Mouse (Mus musculus) embryonic facial prominence, embryonic 10.5 days (tissue): ENCODE results near the gene Wasf2. TPM values are rescaled to one million over a fixed set of nuclear protein-coding genes. Genes with fewer than 3 reads are reported as not detected.

Source experiments
- DNase-seq: peaks from one replicate; pipeline ENCODE4 v3.0.0-alpha.2; 2017; ENCODE audit warnings: low spot score
- H3K27ac ChIP-seq: fragments of 300-500 bp; sonication (generic); replicated peaks from 2 replicates; pipeline ENCODE4 v1.5.1; 2016; ENCODE audit warnings: mild to moderate bottlenecking
- H3K27me3 ChIP-seq: fragments of 300-500 bp; sonication (generic); replicated peaks from 2 replicates; pipeline ENCODE4 v1.6.1; 2016; ENCODE audit warnings: low read depth, mild to moderate bottlenecking; ENCODE audit not compliant: poor library complexity, severe bottlenecking
- H3K36me3 ChIP-seq: fragments of 300-500 bp; sonication (generic); replicated peaks from 2 replicates; pipeline ENCODE4 v1.6.1; 2016; ENCODE audit warnings: mild to moderate bottlenecking, moderate library complexity
- H3K4me1 ChIP-seq: fragments of 300-500 bp; sonication (generic); 2 replicates; pipeline ENCODE4 v1.6.1; 2016
- H3K4me3 ChIP-seq: fragments of 300-500 bp; sonication (generic); 2 replicates; pipeline ENCODE4 v1.5.1; 2016; ENCODE audit warnings: mild to moderate bottlenecking, moderate library complexity
- H3K9me3 ChIP-seq: fragments of 300-500 bp; sonication (generic); 2 replicates; pipeline ENCODE4 v1.6.1; 2016; ENCODE audit warnings: mild to moderate bottlenecking
- WGBS: fragments of 180-500 bp; shearing (Covaris S2); methylation state at CpG from one replicate; pipeline ENCODE4 v1.1.7; 2016; 5-methylcytosine and 5-hydroxymethylcytosine counted together
- polyA plus RNA-seq: library from polyadenylated mRNA; unstranded; fragments of >200 nt; fragmentation: Nextera tagmentation; extraction: Ambion mirVana; gene quantifications from 2 replicates; pipeline ENCODE4 v1.2.1, GENCODE M21; 2016

Gene Wasf2
- polyA plus RNA-seq, 1 experiment from 2014 or later = 73.0 TPM

DNA sequence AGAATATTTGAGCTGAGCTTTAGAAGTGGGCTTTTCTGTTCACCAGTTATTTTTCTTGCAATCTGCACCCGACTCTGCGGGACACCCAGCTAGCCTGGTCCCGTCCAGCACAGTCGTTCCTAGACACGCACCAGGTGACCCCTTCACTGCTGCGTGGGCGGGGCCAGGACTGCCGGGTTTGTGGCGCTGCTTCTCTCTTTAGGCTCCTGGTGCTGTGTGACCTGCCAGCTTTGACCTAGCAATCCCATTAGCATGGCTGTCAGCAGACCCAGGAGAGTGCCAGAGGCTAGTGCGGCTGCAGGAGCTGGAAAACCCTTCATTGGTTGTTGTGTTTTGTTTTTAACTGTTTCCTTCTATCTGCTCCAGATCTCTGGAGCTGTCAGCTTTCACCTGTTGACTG is 59.1 kb downstream of the Wasf2 start:
- Histone ChIP-seq H3K4me1 (peaks cover 19% of the 10 kb centered on the region), H3K27me3 (no peaks in the 10 kb centered on the region), H3K27ac (no peak overlapping the region), H3K36me3 (peaks cover 97% of the 10 kb centered on the region), H3K4me3 (no peak overlapping the region), H3K9me3 (no peaks in the 10 kb centered on the region)
- WGBS = 71% methylated on average over 10 of the region's 10 CpGs
- no peak for DNase-seq

DNA sequence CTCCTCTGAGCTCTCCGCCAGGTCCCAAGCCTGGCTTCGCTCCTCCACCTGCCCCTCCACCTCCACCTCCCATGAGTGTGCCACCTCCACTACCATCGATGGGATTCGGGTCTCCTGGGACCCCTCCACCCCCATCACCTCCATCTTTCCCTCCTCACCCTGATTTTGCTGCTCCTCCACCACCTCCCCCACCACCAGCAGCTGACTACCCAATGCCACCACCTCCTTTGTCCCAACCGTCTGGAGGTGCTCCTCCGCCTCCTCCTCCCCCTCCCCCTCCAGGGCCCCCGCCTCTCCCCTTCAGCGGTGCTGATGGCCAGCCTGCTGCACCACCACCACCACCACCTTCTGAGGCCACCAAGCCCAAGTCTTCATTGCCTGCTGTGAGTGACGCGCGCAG is 64.2 kb downstream of the Wasf2 start:
- peaks cover 76% of the 10 kb centered on the region for H3K36me3 ChIP-seq

DNA sequence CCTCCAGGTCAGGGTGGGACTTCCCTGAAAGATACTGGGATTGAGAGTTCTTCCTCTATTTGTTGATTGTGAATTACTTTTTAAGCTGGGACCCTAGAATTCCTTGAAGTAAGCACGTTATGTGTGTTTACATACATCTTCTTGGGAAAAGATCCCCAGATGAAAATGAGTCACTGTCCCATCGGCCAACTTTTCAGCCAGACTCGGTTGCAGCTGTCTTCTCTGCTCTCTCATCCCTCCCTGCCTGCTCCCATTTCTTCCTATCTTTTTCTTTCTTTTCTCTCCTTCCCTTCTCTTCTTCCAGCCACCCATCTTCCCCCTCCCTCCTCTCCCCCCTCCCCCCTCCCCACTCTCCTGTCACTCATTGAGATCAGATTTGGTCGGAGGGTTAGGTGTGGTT is 64.7 kb downstream of the Wasf2 start:
- no peaks in the 10 kb centered on the region for H3K9me3 ChIP-seq
- peaks cover 51% of the 10 kb centered on the region for H3K4me1 ChIP-seq
- H3K4me3 ChIP-seq = no peak overlapping the region
- peaks cover 71% of the 10 kb centered on the region for H3K36me3 ChIP-seq
- 74% methylated on average over 4 of the region's 4 CpGs for WGBS
- no peak for DNase-seq
- H3K27ac ChIP-seq = no peak overlapping the region
- H3K27me3 ChIP-seq = no peaks in the 10 kb centered on the region; the same call in 1 of the 2 replicates

More for the DNA sequence above, 64.2 kb downstream of the Wasf2 start:
- Histone ChIP-seq H3K27ac (no peak overlapping the region), H3K4me1 (peaks cover 46% of the 10 kb centered on the region), H3K9me3 (no peaks in the 10 kb centered on the region), H3K27me3 (no peaks in the 10 kb centered on the region; the same call in 1 of the 2 replicates), H3K4me3 (no peak overlapping the region)
- 85% methylated on average over 11 of the region's 11 CpGs for WGBS
- DNase-seq = no peak

DNA sequence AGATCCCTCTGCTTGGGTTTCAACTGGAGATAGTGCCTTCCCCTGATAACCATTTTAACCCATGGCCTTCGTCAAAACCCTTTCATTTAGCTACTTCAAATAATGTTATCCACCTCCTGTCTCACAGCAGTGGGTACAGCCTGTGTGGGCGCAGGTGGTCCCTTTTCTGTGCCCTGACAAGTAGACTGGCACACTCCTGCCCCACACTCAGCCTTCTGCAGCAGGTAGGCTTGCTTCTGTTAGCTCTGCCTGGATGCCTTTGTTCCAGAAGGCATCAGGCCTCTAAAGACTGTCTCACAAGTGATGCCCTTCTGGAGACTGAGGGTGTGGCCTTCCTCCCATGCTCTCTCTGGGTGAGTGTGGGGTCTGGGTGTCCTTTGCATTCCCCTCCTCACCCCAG is 65.8 kb downstream of the Wasf2 start:
- H3K4me3 ChIP-seq = no peak overlapping the region
- H3K9me3 ChIP-seq = no peaks in the 10 kb centered on the region
- peak overlapping the region; percentile 79; the same call in 1 of the 2 replicates for H3K27ac ChIP-seq
- peaks cover 62% of the 10 kb centered on the region for H3K4me1 ChIP-seq
- no peak for DNase-seq
- no peaks in the 10 kb centered on the region; the same call in 1 of the 2 replicates for H3K27me3 ChIP-seq
- H3K36me3 ChIP-seq = peaks cover 60% of the 10 kb centered on the region
- 98% methylated on average over 2 of the region's 2 CpGs for WGBS

DNA sequence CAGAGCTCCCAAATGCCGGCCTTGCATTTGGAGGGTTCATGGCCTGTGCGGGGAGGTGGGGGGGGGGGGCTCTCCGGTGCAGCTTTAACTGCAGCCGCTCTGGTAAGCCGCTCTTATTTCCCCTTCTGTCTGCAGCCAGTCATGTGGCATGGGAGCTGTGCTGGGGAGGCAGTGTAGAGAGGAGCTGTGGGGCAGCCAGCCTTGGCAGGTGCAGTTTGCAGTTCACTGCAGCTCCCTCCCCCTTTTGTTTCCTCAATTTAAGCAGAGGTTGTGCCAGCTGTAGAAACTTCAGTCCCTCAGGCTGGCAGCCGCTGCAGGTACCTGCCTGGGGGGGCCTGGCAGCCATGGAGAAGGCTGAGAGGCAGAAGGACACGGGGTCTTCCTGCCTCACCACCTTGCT is 66.5 kb downstream of the Wasf2 start:
- H3K4me3 ChIP-seq = peak overlapping the region; percentile 18; the same call in 1 of the 2 replicates
- no peaks in the 10 kb centered on the region for H3K9me3 ChIP-seq
- no peak for DNase-seq
- H3K27ac ChIP-seq = peak overlapping the region; percentile 79
- no peaks in the 10 kb centered on the region; the same call in 1 of the 2 replicates for H3K27me3 ChIP-seq
- peaks cover 70% of the 10 kb centered on the region for H3K4me1 ChIP-seq
- WGBS = 32% methylated on average over 7 of the region's 7 CpGs
- H3K36me3 ChIP-seq = peaks cover 52% of the 10 kb centered on the region

DNA sequence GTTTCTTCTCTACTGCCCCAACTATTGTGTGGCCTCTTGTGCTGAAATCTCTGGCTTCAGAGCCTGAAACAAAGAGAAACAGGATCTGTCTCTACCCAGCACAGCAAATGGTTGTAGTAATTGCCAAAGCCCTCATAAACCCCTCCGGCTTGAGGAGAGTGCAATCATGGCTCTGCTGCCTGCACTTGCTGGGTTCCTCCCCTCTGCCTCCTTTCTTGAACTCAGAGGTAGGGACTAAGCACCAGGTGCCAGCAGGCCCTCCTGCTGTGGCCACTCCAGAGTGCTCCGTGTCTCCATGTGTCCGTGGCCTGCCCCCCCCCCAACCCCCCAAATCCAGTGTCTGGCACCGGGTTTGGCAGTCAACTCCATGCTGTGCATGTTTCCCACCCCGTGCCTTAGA is 67.0 kb downstream of the Wasf2 start:
- no peak for DNase-seq
- peaks cover 71% of the 10 kb centered on the region for H3K4me1 ChIP-seq
- 0 out of 2 replicates have a peak overlapping the region, but pooled peaks have one; percentile 6 for H3K4me3 ChIP-seq
- no peaks in the 10 kb centered on the region for H3K9me3 ChIP-seq
- no peaks in the 10 kb centered on the region; the same call in 1 of the 2 replicates for H3K27me3 ChIP-seq
- H3K27ac ChIP-seq = peak overlapping the region; percentile 79
- H3K36me3 ChIP-seq = peaks cover 47% of the 10 kb centered on the region
- WGBS = 16% methylated on average over 5 of the region's 5 CpGs

DNA sequence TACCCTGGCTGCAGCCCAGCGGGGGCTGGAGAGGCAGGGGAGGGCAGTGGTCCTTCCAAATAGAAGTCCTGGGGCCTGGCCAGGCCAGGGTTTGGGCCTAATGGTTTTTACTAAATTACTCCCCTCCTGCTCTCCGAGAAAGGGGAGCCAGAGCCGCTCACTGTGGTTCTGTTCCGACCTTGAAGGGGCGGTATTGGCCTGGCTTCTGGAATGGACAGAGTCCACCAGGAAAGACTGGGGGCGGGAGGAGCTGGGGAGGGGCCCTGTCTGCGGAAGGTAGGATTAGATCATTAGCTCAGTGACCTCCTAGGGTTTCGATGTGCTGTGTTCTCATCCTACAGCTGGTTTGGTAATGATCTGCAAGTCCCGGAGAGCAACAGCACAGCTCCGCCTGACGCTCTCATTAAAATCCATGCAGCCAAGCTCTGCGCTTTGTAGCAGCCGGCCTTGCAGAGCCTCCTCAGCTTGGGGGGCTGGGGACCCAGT is 67.5 kb downstream of the Wasf2 start:
- Histone ChIP-seq H3K27ac (peak overlapping the region; percentile 79), H3K9me3 (no peaks in the 10 kb centered on the region), H3K27me3 (no peaks in the 10 kb centered on the region; the same call in 1 of the 2 replicates), H3K4me1 (peaks cover 71% of the 10 kb centered on the region), H3K4me3 (0 out of 2 replicates have a peak overlapping the region, but pooled peaks have one; percentile 6), H3K36me3 (peaks cover 42% of the 10 kb centered on the region)
- WGBS = 22% methylated on average over 13 of the region's 13 CpGs
- DNase-seq = peak; percentile 50

DNA sequence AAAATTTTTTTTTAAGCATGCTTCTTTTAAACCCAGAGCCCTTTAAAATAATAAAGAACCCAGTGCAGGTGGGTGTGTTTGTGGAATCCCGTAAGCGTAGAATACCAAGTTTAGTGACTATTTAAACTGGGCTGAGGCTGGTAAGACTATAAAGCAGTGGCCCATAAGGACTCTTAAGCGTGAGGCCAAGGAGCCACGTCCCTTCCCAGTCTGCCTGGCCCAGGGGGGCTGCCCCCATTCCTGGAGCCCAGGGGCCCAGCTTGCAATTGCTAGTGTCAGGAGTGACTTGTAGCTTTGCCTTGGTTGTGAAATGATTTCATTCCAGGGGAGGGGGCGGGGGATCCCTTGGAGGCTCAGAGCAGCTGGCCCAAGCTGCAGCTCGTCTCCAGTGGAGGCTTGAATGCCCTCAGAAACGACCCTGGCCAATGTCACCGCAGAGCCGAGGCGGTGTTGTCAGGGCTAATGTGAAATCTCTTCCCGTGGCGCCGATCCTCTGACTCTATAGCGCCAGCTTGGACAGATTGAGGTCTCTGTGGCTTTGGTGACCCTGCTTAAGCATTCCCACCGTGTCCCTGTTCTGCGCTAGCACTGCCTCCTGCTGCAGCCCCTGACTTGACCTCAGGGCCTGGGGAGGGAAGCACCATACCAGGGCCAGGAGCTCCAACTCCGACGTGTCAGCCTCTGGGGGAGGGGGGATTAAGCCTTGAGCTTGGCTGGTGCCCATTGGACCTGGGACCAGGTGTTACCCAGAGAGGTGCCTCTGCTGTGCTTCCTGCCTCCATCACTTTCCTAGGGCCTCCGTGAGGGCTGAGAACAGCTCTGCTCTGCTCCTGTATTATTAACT is 68.3 kb downstream of the Wasf2 start:
- Histone ChIP-seq H3K9me3 (no peaks in the 10 kb centered on the region), H3K27ac (peak overlapping the region; percentile 79), H3K4me3 (peak overlapping the region; percentile 1; the same call in 1 of the 2 replicates), H3K4me1 (peaks cover 72% of the 10 kb centered on the region), H3K36me3 (peaks cover 35% of the 10 kb centered on the region), H3K27me3 (no peaks in the 10 kb centered on the region; the same call in 1 of the 2 replicates)
- peak; percentile 57 for DNase-seq
- 16% methylated on average over 19 of the region's 19 CpGs for WGBS

DNA sequence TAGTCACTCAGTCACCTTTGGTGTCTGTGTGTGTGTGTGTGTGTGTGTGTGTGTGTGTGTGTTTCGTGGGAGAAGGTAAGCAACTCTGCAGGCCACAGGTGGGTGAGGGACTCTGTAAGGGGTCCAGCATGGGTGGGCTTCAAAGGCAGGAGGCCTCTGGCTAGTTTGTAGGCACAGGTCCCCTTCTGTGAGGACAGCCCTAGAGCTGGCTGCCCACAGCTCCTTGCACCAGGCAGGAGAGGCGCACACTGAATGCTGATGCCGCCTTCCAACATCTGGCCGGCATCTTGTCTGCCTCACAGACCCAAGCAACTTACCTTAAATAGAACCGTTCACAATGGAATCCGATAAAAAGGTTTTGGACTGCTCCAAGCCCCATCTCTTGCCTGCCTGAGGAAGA is 69.4 kb downstream of the Wasf2 start:
- Histone ChIP-seq H3K27ac (peak overlapping the region; percentile 75), H3K9me3 (no peaks in the 10 kb centered on the region), H3K36me3 (peaks cover 23% of the 10 kb centered on the region), H3K4me3 (no peak overlapping the region), H3K27me3 (no peaks in the 10 kb centered on the region; the same call in 1 of the 2 replicates), H3K4me1 (peaks cover 80% of the 10 kb centered on the region)
- 66% methylated on average over 6 of the region's 6 CpGs for WGBS
- DNase-seq = no peak

DNA sequence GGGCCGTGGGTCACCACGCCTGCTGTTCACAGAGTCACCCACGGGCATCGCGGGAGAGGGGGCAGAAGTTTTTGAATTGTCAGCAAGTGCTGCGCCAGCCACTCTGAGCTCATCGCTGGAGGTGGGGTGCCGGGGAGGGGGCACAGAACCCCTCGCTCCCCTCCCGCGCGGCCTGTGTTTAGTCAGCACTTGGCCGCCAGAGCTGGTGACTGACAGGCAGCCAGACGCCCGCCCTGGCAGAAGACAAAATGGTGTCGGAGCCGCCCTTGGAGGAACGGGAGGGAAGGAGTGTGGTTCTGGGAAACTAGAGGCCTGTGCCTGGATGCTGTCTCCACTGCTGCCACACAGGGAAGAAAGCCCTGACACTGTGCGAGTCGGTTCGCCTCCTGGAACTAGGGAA is 70.0 kb downstream of the Wasf2 start:
- DNase-seq = no peak
- H3K27ac ChIP-seq = peak overlapping the region; percentile 75
- no peaks in the 10 kb centered on the region for H3K9me3 ChIP-seq
- peaks cover 84% of the 10 kb centered on the region for H3K4me1 ChIP-seq
- 45% methylated on average over 21 of the region's 21 CpGs for WGBS
- no peak overlapping the region; the same call in 1 of the 2 replicates for H3K4me3 ChIP-seq
- H3K36me3 ChIP-seq = peaks cover 17% of the 10 kb centered on the region
- H3K27me3 ChIP-seq = no peaks in the 10 kb centered on the region; the same call in 1 of the 2 replicates

DNA sequence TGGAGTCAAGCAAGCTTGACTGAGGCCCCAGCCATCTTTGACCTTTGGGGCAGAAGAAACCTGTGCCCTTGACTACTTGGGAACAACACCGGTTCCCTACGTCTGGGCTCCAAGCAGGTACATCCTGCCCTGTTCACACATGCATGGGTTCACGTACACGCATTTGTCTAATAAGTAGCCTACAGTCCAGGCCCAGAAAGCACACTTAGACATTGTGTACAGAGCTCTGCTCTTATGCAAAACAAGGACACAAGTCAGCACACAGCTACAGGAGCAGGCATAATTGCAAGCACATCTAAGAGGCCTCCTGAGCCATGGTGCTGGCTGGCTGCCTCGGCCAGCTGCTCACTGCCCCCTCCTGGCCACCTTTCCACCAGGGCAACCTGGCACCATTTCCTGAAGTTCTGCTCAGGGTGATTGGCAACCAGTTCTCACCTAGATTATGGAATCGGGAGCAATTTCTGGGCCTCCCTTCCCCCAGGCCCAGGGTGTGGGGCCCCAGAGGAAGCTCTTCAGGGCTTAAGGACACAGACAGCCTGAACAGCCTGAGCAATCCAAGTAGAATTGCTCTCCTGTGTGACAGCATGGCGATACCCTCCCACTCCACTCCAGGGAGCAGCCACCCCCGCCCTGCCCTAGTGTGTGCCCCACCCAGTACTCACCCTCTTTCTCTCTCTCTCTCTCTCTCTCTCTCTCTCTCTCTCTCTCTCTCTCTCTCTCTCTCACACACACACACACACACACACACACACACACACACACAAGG is 70.9 kb downstream of the Wasf2 start:
- Histone ChIP-seq H3K4me3 (no peak overlapping the region), H3K27ac (peak overlapping the region; percentile 75)
- WGBS = 73% methylated on average over 8 of the region's 8 CpGs

DNA sequence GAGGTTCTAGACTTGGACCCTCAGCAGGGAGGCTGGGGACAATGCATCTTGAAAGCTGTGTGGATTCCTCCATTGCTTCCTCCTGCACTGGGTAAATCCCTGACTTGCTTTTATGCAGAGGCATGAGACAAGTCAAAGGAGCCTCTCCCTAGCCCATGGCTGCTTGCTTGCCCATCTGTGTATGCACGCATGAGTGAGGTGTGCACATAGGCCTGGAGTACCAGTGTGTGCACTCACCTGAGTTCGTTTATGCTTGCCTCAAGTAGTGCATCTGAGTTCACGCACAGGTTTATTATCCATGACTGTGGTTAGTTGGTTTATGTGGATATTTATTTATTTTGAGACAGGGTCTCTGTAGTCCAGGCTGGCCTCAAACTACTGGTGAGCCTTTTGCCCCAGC is 71.9 kb downstream of the Wasf2 start:
- Histone ChIP-seq H3K27me3 (no peaks in the 10 kb centered on the region), H3K27ac (no peak overlapping the region), H3K4me3 (no peak overlapping the region), H3K36me3 (no peaks in the 10 kb centered on the region), H3K9me3 (no peaks in the 10 kb centered on the region), H3K4me1 (peaks cover 65% of the 10 kb centered on the region)
- WGBS = 95% methylated on average over 3 of the region's 3 CpGs
- no peak for DNase-seq

More for the DNA sequence above, 70.9 kb downstream of the Wasf2 start:
- H3K9me3 ChIP-seq = no peaks in the 10 kb centered on the region
- peaks cover 9% of the 10 kb centered on the region for H3K36me3 ChIP-seq
- H3K4me1 ChIP-seq = peaks cover 76% of the 10 kb centered on the region
- no peaks in the 10 kb centered on the region; the same call in 1 of the 2 replicates for H3K27me3 ChIP-seq
- peak; percentile 61 for DNase-seq
